Mouse (Mus musculus) G1E (cell line): Measurements from ENCODE around the gene Eif6.

ENCODE experiments used
- CTCF ChIP-seq: IDR thresholded peaks from 2 replicates; pipeline ENCODE4 v1.5.1; 2012; ENCODE audit warnings: low read depth, low read length, inconsistent platforms, mixed read lengths
- GATA1 ChIP-seq: IDR thresholded peaks from 2 replicates; pipeline ENCODE4 v1.6.1; 2012; ENCODE audit warnings: borderline replicate concordance, low read length, inconsistent platforms, mixed read lengths
- POLR2AphosphoS5 ChIP-seq: IDR thresholded peaks from 2 replicates; pipeline ENCODE4 v1.6.1; 2012; ENCODE audit warnings: low read depth, low read length, inconsistent platforms; ENCODE audit not compliant: insufficient replicate concordance
- TAL1 ChIP-seq: conservative IDR thresholded peaks from 2 replicates; pipeline ENCODE4 v1.6.1; 2012; ENCODE audit warnings: low read depth, low read length, inconsistent platforms, mixed read lengths

DNA sequence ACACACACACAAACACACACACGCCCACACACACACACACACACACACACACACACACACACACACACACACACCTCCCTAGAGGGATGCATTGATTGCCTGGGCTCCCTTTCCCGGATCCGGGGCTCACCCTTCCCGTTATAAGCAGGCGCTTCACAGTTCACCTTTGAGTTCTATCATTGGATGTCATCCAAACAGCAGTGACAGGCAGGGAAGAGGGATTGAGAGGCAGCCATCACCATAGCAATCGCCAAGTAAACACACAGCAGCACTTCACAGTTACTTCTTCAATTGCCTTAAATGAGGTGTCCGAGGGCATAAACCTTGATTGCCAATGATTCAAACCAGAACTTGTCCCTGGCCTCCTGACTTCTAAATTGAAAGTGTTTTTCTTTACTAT lies 47.7 kb downstream of the Eif6 start:
- TF ChIP-seq CTCF (no peak), TAL1 (no peak), POLR2AphosphoS5 (no peak), GATA1 (no peak)
